Comparison of ENCODE assay signal across 14 mouse cellular contexts in the genomic region with DNA sequence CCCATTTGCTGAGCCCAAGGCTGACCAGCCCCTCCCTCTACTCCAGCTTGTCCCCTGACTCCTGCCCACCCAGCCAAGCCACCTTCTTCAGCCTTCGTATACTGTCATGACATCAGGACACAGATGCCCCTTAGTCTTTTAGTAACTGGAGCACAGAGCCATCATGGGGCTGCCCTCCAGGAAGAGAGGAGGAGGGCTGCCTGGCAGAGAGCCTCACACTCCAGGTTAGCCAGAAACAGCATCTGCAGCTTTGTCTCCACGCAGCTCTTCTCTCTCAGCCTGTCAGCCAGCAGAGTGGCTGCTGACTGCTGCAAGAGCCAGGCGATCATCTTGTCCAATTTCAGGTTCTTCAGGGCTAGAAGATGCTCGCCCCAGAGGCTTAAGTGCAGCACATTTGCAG. TPM values are rescaled to one million over a fixed set of nuclear protein-coding genes. Genes with fewer than 3 reads are reported as not detected.
"Had no signal": no experiment of that assay in that cellular context is flagged by ENCODE, and none has a peak within 500 bp of the region (broad histone marks: within the 10 kb centered on the region; RNA-seq: fewer than 3 reads in every experiment).

No protein-coding gene starts in this region.

- H3K27me3 ChIP-seq: liver, embryonic 13.5 days; megakaryocyte, embryonic 14.5 days; neural tube, embryonic 13.5 days had no signal

- DNase-seq: kidney, adult 2 months; kidney, postnatal 25 days; liver, embryonic 13.5 days; lung, embryonic 14.5 days; lung, postnatal 36 days; midbrain, embryonic 14.5 days; retina, postnatal 1 day; thymus, adult 18-20 months; thymus, postnatal 36 days had no signal

- H3K9me3 ChIP-seq: liver, embryonic 13.5 days; midbrain, embryonic 10.5 days; neural tube, embryonic 13.5 days had no signal

- H3K4me1 ChIP-seq: liver, embryonic 13.5 days had no signal

- H3K27ac ChIP-seq: kidney, postnatal 0 days; liver, embryonic 13.5 days; midbrain, embryonic 10.5 days; neural tube, embryonic 13.5 days had no signal

- H3K4me3 ChIP-seq: liver, embryonic 13.5 days; megakaryocyte, embryonic 14.5 days; midbrain, embryonic 10.5 days; neural tube, embryonic 13.5 days had no signal

RNA-seq across cellular contexts. Expression of a gene that starts 54.0 kb away (rescaled TPM):
- total RNA-seq: neutrophil, adult 5-6 weeks had no signal
